Comparison of ENCODE assay signal across 31 mouse cellular contexts in genomic region chr9:35556494-35557102, GRCm38 (mm10). TPM values are rescaled to one million over a fixed set of nuclear protein-coding genes. Genes with fewer than 3 reads are reported as not detected.
DNase-seq lines count a peak whose midpoint lies in the region; ATAC-seq and TF ChIP-seq lines count a peak whose summit lies in the region.
"Had no signal": no experiment of that assay in that cellular context is flagged by ENCODE, and none has a peak within 500 bp of the region (broad histone marks: within the 10 kb centered on the region; RNA-seq: fewer than 3 reads in every experiment).

No protein-coding gene starts in this region.

- no peak overlapping the region for H3K27ac ChIP-seq in lung, embryonic 16.5 days (ENCODE audit: low read length)
- H3K27ac ChIP-seq in midbrain, embryonic 11.5 days (ENCODE audit: low read depth, low read length), result no peak overlapping the region
- H3K27ac ChIP-seq in midbrain, embryonic 16.5 days (ENCODE audit: low read length), result no peak overlapping the region
- H3K27ac ChIP-seq: embryonic facial prominence, embryonic 12.5 days; forebrain, embryonic 10.5 days; forebrain, embryonic 15.5 days; heart, embryonic 13.5 days; hindbrain, embryonic 10.5 days; hindbrain, embryonic 15.5 days; kidney, postnatal 0 days had no signal

- no peak overlapping the region for H3K9ac ChIP-seq in lung, embryonic 16.5 days (ENCODE audit: low read length)
- no peak overlapping the region for H3K9ac ChIP-seq in midbrain, embryonic 11.5 days (ENCODE audit: low read length)
- no peak overlapping the region for H3K9ac ChIP-seq in midbrain, embryonic 16.5 days (ENCODE audit: low read depth, low read length)
- H3K9ac ChIP-seq: embryonic facial prominence, embryonic 12.5 days; forebrain, embryonic 15.5 days; heart, embryonic 13.5 days; hindbrain, embryonic 15.5 days had no signal

- peaks cover 16% of the 10 kb centered on the region for H3K4me1 ChIP-seq in lung, embryonic 16.5 days (replicated peaks; ENCODE audit: control insufficient read depth, insufficient read depth, low read length)
- H3K4me1 ChIP-seq in lung, adult 2 months (ENCODE audit: control insufficient read depth, insufficient read depth, low read length), result no peaks in the 10 kb centered on the region
- peaks cover 7% of the 10 kb centered on the region; the same call in 1 of the 2 replicates for H3K4me1 ChIP-seq in midbrain, embryonic 11.5 days (ENCODE audit: control insufficient read depth, insufficient read depth, low read length)
- H3K4me1 ChIP-seq in midbrain, embryonic 16.5 days (ENCODE audit: control insufficient read depth, insufficient read depth, low read length), result peaks cover 16% of the 10 kb centered on the region

- no peak overlapping the region for H3K4me3 ChIP-seq in lung, embryonic 16.5 days (ENCODE audit: low read length)
- no peak overlapping the region for H3K4me3 ChIP-seq in lung, adult 2 months (replicated peaks; ENCODE audit: extremely low read depth, low read depth, low read length)
- no peak overlapping the region for H3K4me3 ChIP-seq in midbrain, embryonic 11.5 days (ENCODE audit: low read depth, low read length)
- no peak overlapping the region for H3K4me3 ChIP-seq in midbrain, embryonic 16.5 days (ENCODE audit: low read depth, low read length)
- H3K4me3 ChIP-seq: embryonic facial prominence, embryonic 12.5 days; forebrain, embryonic 10.5 days; heart, embryonic 13.5 days; hindbrain, embryonic 10.5 days had no signal

- ATAC-seq in lung, embryonic 16.5 days (ENCODE audit: low read depth), result peak; percentile 27; the same call in 1 of the 2 replicates
- no peak for ATAC-seq in midbrain, embryonic 11.5 days (ENCODE audit: low FRiP score)
- ATAC-seq in midbrain, embryonic 16.5 days, result no peak
- ATAC-seq: activated CD4-positive, CD25-positive, alpha-beta regulatory T cell, adult 4 months; forebrain, embryonic 15.5 days; inflammation-experienced regulatory T-cells, adult 6 months had no signal

- peaks cover 2% of the 10 kb centered on the region; the same call in 1 of the 2 replicates for H3K27me3 ChIP-seq in lung, embryonic 16.5 days (ENCODE audit: control insufficient read depth, insufficient read depth, low read depth, low read length)
- H3K27me3 ChIP-seq in midbrain, embryonic 11.5 days (ENCODE audit: control insufficient read depth, insufficient read depth, low read length), result peaks cover 6% of the 10 kb centered on the region; the same call in 1 of the 2 replicates
- H3K27me3 ChIP-seq in midbrain, embryonic 16.5 days (ENCODE audit: control insufficient read depth, insufficient read depth, low read depth, low read length), result no peaks in the 10 kb centered on the region
- H3K27me3 ChIP-seq: embryonic facial prominence, embryonic 12.5 days; forebrain, embryonic 15.5 days; hindbrain, embryonic 15.5 days had no signal

- peak; percentile 31 for DNase-seq in kidney, postnatal 14 days
- no peak for DNase-seq in kidney, postnatal 4 days
- no peak for DNase-seq in lung, adult 2 months
- DNase-seq in midbrain, embryonic 11.5 days (ENCODE audit: low spot score, missing footprints), result peak; percentile 60
- DNase-seq in layer of hippocampus, adult 9-10 months (ENCODE audit: low spot score), result no peak
- DNase-seq: adrenal gland, adult 2 months; adrenal gland, postnatal 36 days; cerebellum, adult 2 months; cerebellum, postnatal 25 days; gastrocnemius, postnatal 25 days; heart, adult 18-20 months; heart, postnatal 10 days; kidney, adult 2 months; left cerebral cortex, postnatal 4 days; liver; thymus, adult 2 months; thymus, postnatal 4 days had no signal

- H3K4me2 ChIP-seq in lung, embryonic 16.5 days (ENCODE audit: low read depth, low read length), result no peak overlapping the region
- no peak overlapping the region for H3K4me2 ChIP-seq in midbrain, embryonic 11.5 days
- H3K4me2 ChIP-seq in midbrain, embryonic 16.5 days (ENCODE audit: low read length), result peak overlapping the region; percentile 92
- H3K4me2 ChIP-seq: embryonic facial prominence, embryonic 12.5 days had no signal

- TF ChIP-seq CTCF in lung, adult 2 months (IDR thresholded peaks at IDR 0.05; ENCODE audit: insufficient read depth, low read length), result no peak

- no peaks in the 10 kb centered on the region for H3K9me3 ChIP-seq in lung, embryonic 16.5 days (ENCODE audit: control insufficient read depth, low read length)
- H3K9me3 ChIP-seq in midbrain, embryonic 11.5 days (ENCODE audit: control insufficient read depth, low read length), result no peaks in the 10 kb centered on the region
- H3K9me3 ChIP-seq in midbrain, embryonic 16.5 days (replicated peaks; ENCODE audit: control insufficient read depth, low read length, poor library complexity, severe bottlenecking), result no peaks in the 10 kb centered on the region
- H3K9me3 ChIP-seq: embryonic facial prominence, embryonic 12.5 days; forebrain, embryonic 10.5 days; forebrain, embryonic 15.5 days; heart, embryonic 13.5 days; hindbrain, embryonic 10.5 days; hindbrain, embryonic 15.5 days had no signal

- TF ChIP-seq POLR2A in lung, adult 2 months (IDR thresholded peaks at IDR 0.05; ENCODE audit: borderline replicate concordance, extremely low read depth, low read depth, low read length), result no peak

- 50% methylated on average over 12 of the region's 12 CpGs for WGBS in lung, embryonic 16.5 days
- 57% methylated on average over 12 of the region's 12 CpGs for WGBS in lung, adult 2 months
- 79% methylated on average over 12 of the region's 12 CpGs for WGBS in midbrain, embryonic 11.5 days
- WGBS in midbrain, embryonic 16.5 days, result 71% methylated on average over 12 of the region's 12 CpGs

- H3K36me3 ChIP-seq in lung, embryonic 16.5 days (ENCODE audit: control insufficient read depth, insufficient read depth, low read length), result peaks cover 5% of the 10 kb centered on the region
- H3K36me3 ChIP-seq in midbrain, embryonic 11.5 days (ENCODE audit: control insufficient read depth, insufficient read depth, low read length), result peaks cover 5% of the 10 kb centered on the region; the same call in 1 of the 2 replicates
- peaks cover 4% of the 10 kb centered on the region for H3K36me3 ChIP-seq in midbrain, embryonic 16.5 days (ENCODE audit: control insufficient read depth, insufficient read depth, low read length)

RNA-seq across cellular contexts. Expression of gene Ddx25, which starts 1.7 kb away (rescaled TPM):
- polyA plus RNA-seq in lung, embryonic 16.5 days (2015; fragmentation: Nextera tagmentation; extraction: Ambion mirVana), result 0.67 and 0.77 TPM in 2 replicates
- polyA plus RNA-seq in lung, adult 2 months (2012; rRNA removed), result 0.02 and 0.03 TPM in 2 replicates
- polyA plus RNA-seq in midbrain, embryonic 11.5 days (2014; fragmentation: Nextera tagmentation; extraction: Ambion mirVana), result 9.5 and 9.8 TPM in 2 replicates
- 31.0 and 32.4 TPM in 2 replicates for polyA plus RNA-seq in midbrain, embryonic 16.5 days (2015; fragmentation: Nextera tagmentation; extraction: Ambion mirVana)

RNA-seq across cellular contexts. Expression of gene Pus3, which starts 1.8 kb away (rescaled TPM):
- polyA plus RNA-seq in lung, embryonic 16.5 days (2015; fragmentation: Nextera tagmentation; extraction: Ambion mirVana), result 13.9 and 14.1 TPM in 2 replicates
- 1.1 and 2.2 TPM in 2 replicates for polyA plus RNA-seq in lung, adult 2 months (2012; rRNA removed)
- polyA plus RNA-seq in midbrain, embryonic 11.5 days (2014; fragmentation: Nextera tagmentation; extraction: Ambion mirVana), result 23.8 and 24.8 TPM in 2 replicates
- 14.4 and 15.0 TPM in 2 replicates for polyA plus RNA-seq in midbrain, embryonic 16.5 days (2015; fragmentation: Nextera tagmentation; extraction: Ambion mirVana)

RNA-seq across cellular contexts. Expression of gene Pate2, which starts 13.5 kb away (rescaled TPM):
- 0.30 and 0.72 TPM in 2 replicates for polyA plus RNA-seq in lung, embryonic 16.5 days (2015; fragmentation: Nextera tagmentation; extraction: Ambion mirVana)
- polyA plus RNA-seq in lung, adult 2 months (2012; rRNA removed), result not detected in 2 replicates
- polyA plus RNA-seq in midbrain, embryonic 11.5 days (2014; fragmentation: Nextera tagmentation; extraction: Ambion mirVana), result 0.96 and 1.8 TPM in 2 replicates
- polyA plus RNA-seq in midbrain, embryonic 16.5 days (2015; fragmentation: Nextera tagmentation; extraction: Ambion mirVana), result 1.2 and 1.3 TPM in 2 replicates
- polyA plus RNA-seq: inflammation-experienced regulatory T-cells, adult 6 months had no signal

RNA-seq across cellular contexts. Expression of gene Hyls1, which starts 13.6 kb away (rescaled TPM):
- 24.1 and 25.1 TPM in 2 replicates for polyA plus RNA-seq in lung, embryonic 16.5 days (2015; fragmentation: Nextera tagmentation; extraction: Ambion mirVana)
- 0.75 and 0.89 TPM in 2 replicates for polyA plus RNA-seq in lung, adult 2 months (2012; rRNA removed)
- 32.6 and 34.7 TPM in 2 replicates for polyA plus RNA-seq in midbrain, embryonic 11.5 days (2014; fragmentation: Nextera tagmentation; extraction: Ambion mirVana)
- polyA plus RNA-seq in midbrain, embryonic 16.5 days (2015; fragmentation: Nextera tagmentation; extraction: Ambion mirVana), result 16.0 and 17.9 TPM in 2 replicates

RNA-seq across cellular contexts. Expression of gene Gm1113, which starts 38.5 kb away (rescaled TPM):
- polyA plus RNA-seq in lung, embryonic 16.5 days (2015; fragmentation: Nextera tagmentation; extraction: Ambion mirVana), result not detected in 2 replicates
- polyA plus RNA-seq in lung, adult 2 months (2012; rRNA removed), result not detected in 2 replicates
- polyA plus RNA-seq in midbrain, embryonic 11.5 days (2014; fragmentation: Nextera tagmentation; extraction: Ambion mirVana), result not detected in 2 replicates
- not detected in 2 replicates for polyA plus RNA-seq in midbrain, embryonic 16.5 days (2015; fragmentation: Nextera tagmentation; extraction: Ambion mirVana)
- polyA plus RNA-seq: activated CD4-positive, CD25-positive, alpha-beta regulatory T cell, adult 4 months; adrenal gland, adult 2 months; cerebellum, adult 2 months; embryonic facial prominence, embryonic 12.5 days; forebrain, embryonic 10.5 days; forebrain, embryonic 15.5 days; frontal cortex, adult 2 months; heart, embryonic 13.5 days; hindbrain, embryonic 10.5 days; hindbrain, embryonic 15.5 days; inflammation-experienced regulatory T-cells, adult 6 months; kidney, adult 2 months; kidney, postnatal 0 days; liver, embryonic 16.5 days; neural tube, embryonic 14.5 days; thymus, adult 2 months had no signal

Comparison
In these comparisons a context has a peak if more than half of its experiments do, and no peak if none do; other contexts are left out.
1. DNase-seq: peak in kidney, postnatal 14 days (single experiment) and midbrain, embryonic 11.5 days (single experiment); none in kidney, postnatal 4 days (0 of 2), lung, adult 2 months (single experiment) and layer of hippocampus, adult 9-10 months (single experiment).